Mouse (Mus musculus) liver, embryonic 14.5 days (tissue): Measurements from ENCODE around the gene Cers1.

Experiments used
- CTCF ChIP-seq: IDR thresholded peaks from 2 replicates; pipeline ENCODE4 v1.5.1; 2016; ENCODE audit warnings: antibody characterized with exemption, low read depth, control low read depth
- EP300 ChIP-seq: IDR thresholded peaks from 2 replicates; pipeline ENCODE4 v1.6.1; 2016; ENCODE audit warnings: antibody characterized with exemption, low read depth

- no peak for TF ChIP-seq CTCF
- TF ChIP-seq EP300 = no peak
Observed at GRCm38 (mm10) chr8:70329124-70329834, 13.7 kb downstream of the Cers1 start, which contains the start of gene Gdf1.
